In the genomic region with DNA sequence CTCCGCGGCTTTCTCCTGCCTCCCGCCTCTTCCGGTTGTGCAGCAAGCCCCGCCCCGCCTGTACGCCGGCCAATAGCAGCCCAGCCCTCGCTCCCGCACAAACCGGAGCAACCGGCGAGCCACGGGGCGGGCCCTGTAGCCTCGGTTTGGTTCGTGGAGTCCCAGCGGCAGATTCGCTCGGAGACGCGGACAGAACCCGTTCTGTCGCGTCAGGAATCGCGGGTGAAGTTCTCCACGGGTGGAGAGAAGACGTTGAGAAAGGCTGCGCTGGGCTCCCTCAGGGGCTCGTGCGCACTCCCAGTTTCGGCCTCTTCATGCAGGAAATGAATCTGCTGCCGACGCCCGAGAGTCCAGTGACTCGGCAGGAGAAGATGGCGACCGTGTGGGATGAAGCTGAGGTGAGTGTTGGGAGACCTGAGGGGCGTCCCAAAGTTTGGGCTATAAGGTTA, we compare ENCODE assay signal across 7 mouse cellular contexts. TPM values are rescaled to one million over a fixed set of nuclear protein-coding genes. Genes with fewer than 3 reads are reported as not detected.
A peak's percentile ranks its signal among the peaks of the same experiment; 100 is the strongest.
DNase-seq lines count a peak whose midpoint lies in the region; ATAC-seq lines count a peak whose summit lies in the region.

A gene (plus strand): TSS at position 76 of the 449 bp plus-strand sequence.

- peak; percentile 99 for DNase-seq in adrenal gland, postnatal 14 days
- peak; percentile 96 for DNase-seq in embryonic facial prominence, embryonic 11.5 days (ENCODE audit: low spot score)
- DNase-seq in heart, adult 11 months, result peak; percentile 99
- peak; percentile 97 for DNase-seq in kidney, adult 18-20 months
- DNase-seq in limb, embryonic 11.5 days (ENCODE audit: low spot score), result peak; percentile 95
- DNase-seq in midbrain, embryonic 14.5 days, result peak; percentile 96
- DNase-seq in spleen, adult 18-20 months, result peak; percentile 90 to 95

- no peak within 1 kb of the TSS; the same call in 1 of the 2 replicates for H3K27ac ChIP-seq in embryonic facial prominence, embryonic 11.5 days (replicated peaks; ENCODE audit: low read depth, low read length)
- H3K27ac ChIP-seq in limb, embryonic 11.5 days (replicated peaks; ENCODE audit: low read depth, low read length), result peak within 1 kb of the TSS; percentile 56; the same call in 1 of the 2 replicates
- peak within 1 kb of the TSS; percentile 81 for H3K27ac ChIP-seq in midbrain, embryonic 14.5 days (replicated peaks; ENCODE audit: low read depth, low read length)

- peak within 1 kb of the TSS; percentile 85 for H3K9ac ChIP-seq in embryonic facial prominence, embryonic 11.5 days (replicated peaks; ENCODE audit: low read length)
- peak within 1 kb of the TSS; percentile 94 for H3K9ac ChIP-seq in limb, embryonic 11.5 days (ENCODE audit: low read length)
- H3K9ac ChIP-seq in midbrain, embryonic 14.5 days (replicated peaks; ENCODE audit: low read length), result peak within 1 kb of the TSS; percentile 63

- no peaks in the 10 kb centered on the region for H3K27me3 ChIP-seq in embryonic facial prominence, embryonic 11.5 days (ENCODE audit: control insufficient read depth, insufficient read depth, low read length)
- H3K27me3 ChIP-seq in limb, embryonic 11.5 days (ENCODE audit: control insufficient read depth, insufficient read depth, low read length), result no peaks in the 10 kb centered on the region
- no peaks in the 10 kb centered on the region for H3K27me3 ChIP-seq in midbrain, embryonic 14.5 days (ENCODE audit: control insufficient read depth, insufficient read depth, low read length)

- H3K4me1 ChIP-seq in embryonic facial prominence, embryonic 11.5 days (ENCODE audit: control insufficient read depth, insufficient read depth, low read length), result no peaks in the 10 kb centered on the region
- H3K4me1 ChIP-seq in limb, embryonic 11.5 days (ENCODE audit: control insufficient read depth, insufficient read depth, low read length), result peaks cover 6% of the 10 kb centered on the region
- peaks cover 9% of the 10 kb centered on the region for H3K4me1 ChIP-seq in midbrain, embryonic 14.5 days (ENCODE audit: control insufficient read depth, insufficient read depth, low read length)

- peak within 1 kb of the TSS; percentile 82 for H3K4me3 ChIP-seq in embryonic facial prominence, embryonic 11.5 days (ENCODE audit: low read depth, low read length)
- peak within 1 kb of the TSS; percentile 83 for H3K4me3 ChIP-seq in limb, embryonic 11.5 days (ENCODE audit: low read depth, low read length)
- peak within 1 kb of the TSS; percentile 57 for H3K4me3 ChIP-seq in midbrain, embryonic 14.5 days (replicated peaks; ENCODE audit: low read depth, low read length)

- H3K36me3 ChIP-seq in embryonic facial prominence, embryonic 11.5 days (replicated peaks; ENCODE audit: control insufficient read depth, insufficient read depth, low read depth, low read length), result peaks cover 11% of the 10 kb centered on the region
- peaks cover 31% of the 10 kb centered on the region for H3K36me3 ChIP-seq in limb, embryonic 11.5 days (ENCODE audit: control insufficient read depth, insufficient read depth, low read length)
- peaks cover 40% of the 10 kb centered on the region for H3K36me3 ChIP-seq in midbrain, embryonic 14.5 days (ENCODE audit: control insufficient read depth, insufficient read depth, low read length)

- H3K4me2 ChIP-seq in embryonic facial prominence, embryonic 11.5 days (ENCODE audit: low read depth, low read length), result peak within 1 kb of the TSS; percentile 54
- peak within 1 kb of the TSS; percentile 94 for H3K4me2 ChIP-seq in limb, embryonic 11.5 days (ENCODE audit: low read depth, severe bottlenecking)
- H3K4me2 ChIP-seq in midbrain, embryonic 14.5 days (ENCODE audit: low read length), result peak within 1 kb of the TSS; percentile 88

- H3K9me3 ChIP-seq in embryonic facial prominence, embryonic 11.5 days (replicated peaks; ENCODE audit: control insufficient read depth, low read length), result no peaks in the 10 kb centered on the region
- H3K9me3 ChIP-seq in limb, embryonic 11.5 days (ENCODE audit: control insufficient read depth, low read length), result no peaks in the 10 kb centered on the region
- H3K9me3 ChIP-seq in midbrain, embryonic 14.5 days (ENCODE audit: control insufficient read depth, low read length), result no peaks in the 10 kb centered on the region

- WGBS in embryonic facial prominence, embryonic 11.5 days, result under 1% methylated on average over 40 of the region's 40 CpGs
- under 1% methylated on average over 40 of the region's 40 CpGs for WGBS in limb, embryonic 11.5 days
- under 1% methylated on average over 40 of the region's 40 CpGs for WGBS in midbrain, embryonic 14.5 days

- ATAC-seq in embryonic facial prominence, embryonic 11.5 days (replicated peaks; ENCODE audit: insufficient number of reproducible peaks, low FRiP score, low TSS enrichment, low read depth), result peak; percentile 96
- peak; percentile 97 for ATAC-seq in limb, embryonic 11.5 days (ENCODE audit: insufficient number of reproducible peaks, low FRiP score, low TSS enrichment, low read depth)
- ATAC-seq in midbrain, embryonic 14.5 days (ENCODE audit: low FRiP score, low TSS enrichment), result peak; percentile 99

RNA-seq across cellular contexts. Expression of the gene that starts here (rescaled TPM):
- total RNA-seq in adrenal gland, postnatal 14 days (2021), result 179 and 190 TPM in 2 replicates
- polyA plus RNA-seq in embryonic facial prominence, embryonic 11.5 days (2014; fragmentation: Nextera tagmentation; extraction: Ambion mirVana), result 388 and 406 TPM in 2 replicates
- polyA plus RNA-seq in limb, embryonic 11.5 days (2014; fragmentation: Nextera tagmentation; extraction: Ambion mirVana), result 433 and 440 TPM in 2 replicates
- polyA plus RNA-seq in midbrain, embryonic 14.5 days (2014; fragmentation: Nextera tagmentation; extraction: Ambion mirVana), result 232 and 271 TPM in 2 replicates
